Mouse (Mus musculus) ovary, postnatal 14 days (tissue): ENCODE results near the gene Hoxa7.

ENCODE experiments used
- DNase-seq: peaks from one replicate; pipeline ENCODE4 v3.0.0; 2022; ENCODE audit warnings: low spot score

Gene Hoxa7

DNA sequence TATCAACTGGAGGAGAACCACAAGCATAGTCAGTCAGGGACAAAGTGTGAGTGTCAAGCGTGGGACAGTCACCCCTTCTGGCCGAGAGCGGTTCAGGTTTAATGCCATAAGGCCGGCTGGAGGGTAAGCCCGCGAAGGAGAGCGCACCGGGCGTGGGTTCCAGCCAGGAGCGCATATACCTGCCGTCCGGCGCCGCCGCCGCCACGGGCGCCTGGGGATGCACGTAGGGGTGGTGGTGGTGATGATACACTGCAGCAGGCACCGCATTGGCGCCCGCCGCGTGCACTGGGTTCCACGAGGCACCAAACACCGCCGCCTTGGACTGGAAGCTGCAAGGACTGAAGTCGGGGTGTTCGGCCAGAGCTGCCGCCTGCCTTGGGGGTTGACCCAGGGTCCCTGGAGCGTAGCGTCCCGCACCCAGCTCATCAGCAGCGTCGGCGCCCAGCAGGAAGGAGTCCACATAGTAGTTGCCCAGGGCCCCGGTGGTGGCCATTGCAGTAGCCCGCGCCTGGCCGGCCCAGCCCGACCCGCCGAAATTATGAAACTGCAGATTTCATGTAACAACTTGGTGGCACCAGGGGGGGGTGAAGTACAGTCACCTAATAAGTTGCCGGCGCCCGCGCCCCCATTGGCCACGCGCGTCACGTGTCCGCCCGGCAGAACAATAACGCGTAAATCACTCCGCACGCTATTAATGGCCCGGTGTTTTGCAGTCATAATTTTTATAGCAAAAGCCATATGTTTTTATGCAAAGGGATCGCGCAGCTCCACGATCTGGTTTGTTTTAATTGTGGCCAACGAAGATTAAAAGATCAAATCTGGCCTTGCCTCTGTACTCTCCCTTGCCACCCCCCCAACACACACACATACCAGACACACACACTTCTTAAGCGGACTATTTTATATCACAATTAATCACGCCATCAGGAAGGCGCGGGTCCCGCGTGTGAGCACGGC lies 4.2 kb upstream of the Hoxa7 start:
- no peak for DNase-seq

DNA sequence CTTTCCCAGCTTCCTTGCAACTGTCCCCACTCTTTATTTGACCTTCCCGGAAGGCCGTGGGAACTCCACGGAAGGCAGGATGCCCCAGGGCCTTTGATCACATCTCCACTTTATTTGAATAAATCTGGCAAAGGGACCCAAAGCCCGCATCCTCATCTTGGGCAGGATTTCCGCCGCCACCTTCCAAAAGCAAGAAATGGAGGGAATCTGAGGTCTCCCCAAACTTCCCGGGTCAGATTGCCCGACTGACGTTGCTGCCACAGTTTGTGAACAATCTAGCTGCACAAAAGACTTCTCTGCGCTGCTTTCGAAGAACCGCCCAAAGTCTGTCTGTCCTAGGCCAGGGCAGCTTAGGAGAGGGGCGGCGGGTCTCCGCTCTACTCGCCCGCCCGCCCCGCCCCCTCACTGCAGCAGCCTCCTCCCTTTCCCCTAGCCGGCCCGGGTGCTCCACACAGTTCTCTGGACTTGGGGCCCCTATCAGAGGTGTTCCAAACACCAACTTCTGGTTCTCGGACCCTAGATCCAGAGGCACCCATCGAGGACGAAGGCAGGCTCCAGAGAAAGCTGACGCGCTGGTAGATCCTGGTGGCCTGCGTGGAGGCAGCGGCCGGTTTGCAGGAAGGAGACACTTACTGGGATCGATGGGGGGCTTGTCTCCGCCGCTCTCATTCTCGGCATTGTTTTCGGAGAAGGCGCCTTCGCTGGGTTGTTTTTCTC lies 3.4 kb upstream of the Hoxa7 start:
- DNase-seq, result no peak

DNA sequence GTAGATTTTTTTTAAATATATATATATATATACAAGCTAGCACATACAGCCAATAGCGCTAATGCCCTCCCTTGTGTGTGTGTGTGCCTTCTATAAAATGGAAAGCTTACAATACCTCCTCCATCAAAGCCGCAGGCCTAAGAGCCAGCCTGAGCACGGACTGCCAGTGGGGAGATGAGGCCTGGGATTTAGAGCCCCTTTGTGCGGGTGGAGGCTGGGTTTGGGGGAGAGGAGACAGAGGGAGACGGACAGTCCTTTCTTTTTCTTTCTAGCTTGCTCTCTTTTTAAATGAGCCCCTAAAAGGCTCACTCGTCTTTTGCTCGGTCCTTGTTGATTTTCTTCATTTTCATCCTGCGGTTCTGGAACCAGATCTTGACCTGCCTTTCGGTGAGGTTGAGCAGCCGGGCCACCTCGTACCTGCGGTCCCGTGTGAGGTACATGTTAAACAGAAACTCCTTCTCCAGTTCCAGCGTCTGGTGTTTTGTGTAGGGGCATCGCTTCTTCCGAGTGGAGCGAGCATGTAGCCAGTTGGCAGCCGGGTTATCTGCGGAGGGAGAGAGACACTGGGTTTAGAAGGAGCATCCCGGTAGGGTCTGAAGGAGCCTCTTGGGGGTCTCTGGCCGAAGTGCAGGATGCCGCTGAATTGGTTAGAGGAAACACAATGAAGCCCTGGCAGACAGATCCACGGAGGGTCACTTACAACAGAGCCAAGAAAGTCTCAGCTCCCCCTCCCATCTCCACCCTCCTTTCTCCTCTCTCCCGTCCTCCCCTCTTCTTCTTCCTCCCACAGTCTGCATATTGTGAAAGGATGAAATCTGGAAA lies 2.5 kb upstream of the Hoxa7 start:
- DNase-seq, result no peak

DNA sequence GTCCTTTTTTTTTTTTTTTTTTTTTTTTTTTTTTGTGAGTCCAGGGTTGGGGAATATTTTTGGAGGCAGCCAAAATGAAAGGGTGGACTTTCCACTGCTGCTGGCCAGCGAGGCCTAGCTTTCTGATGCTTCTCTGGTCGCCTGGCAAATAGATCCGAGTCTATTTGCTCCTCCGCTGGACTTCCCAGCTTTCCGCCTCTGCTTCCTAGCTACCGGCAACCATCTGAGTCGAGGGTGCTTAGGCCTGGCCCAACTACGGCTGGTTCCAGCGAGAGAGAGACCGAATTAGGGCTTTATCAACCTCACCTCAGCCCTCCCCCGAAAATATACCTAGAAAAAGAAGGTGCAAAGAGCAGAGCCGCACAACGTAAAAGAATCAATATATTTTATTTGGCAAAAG lies 1.1 kb upstream of the Hoxa7 start:
- no peak for DNase-seq

DNA sequence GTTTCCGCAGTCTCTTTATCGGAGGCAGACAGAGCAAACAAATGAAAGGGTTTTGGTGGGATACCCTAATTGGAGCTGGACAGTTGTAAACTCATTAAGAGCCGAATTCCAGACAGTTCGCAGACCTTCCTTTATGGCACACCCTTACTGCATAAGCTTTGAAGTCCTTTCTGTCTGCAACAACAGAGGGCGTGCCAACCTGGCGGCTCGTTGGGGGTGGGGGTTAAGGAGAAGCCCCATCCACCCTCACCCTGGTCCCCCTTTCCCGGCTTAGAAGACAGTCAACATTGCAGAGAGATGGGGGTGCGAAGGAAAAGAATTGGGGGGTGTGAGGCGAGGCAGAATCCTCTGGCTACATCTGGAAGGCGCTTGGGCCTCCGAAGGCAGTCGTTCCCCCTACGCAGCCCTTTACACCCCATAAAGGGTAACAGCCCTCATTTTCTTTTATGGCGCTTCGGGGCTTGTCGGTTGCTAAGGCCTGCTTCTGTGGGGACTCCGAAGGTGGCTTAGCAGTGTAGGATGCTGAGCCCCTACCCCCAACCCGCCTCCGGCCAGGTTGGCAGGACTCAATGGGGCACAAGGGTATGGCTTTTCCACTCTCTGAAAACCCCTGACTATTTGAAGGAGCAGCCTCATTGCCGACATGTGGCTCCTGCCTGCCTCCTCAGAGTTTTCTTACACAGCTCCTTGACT lies 485 bp upstream of the Hoxa7 start:
- DNase-seq, result no peak

DNA sequence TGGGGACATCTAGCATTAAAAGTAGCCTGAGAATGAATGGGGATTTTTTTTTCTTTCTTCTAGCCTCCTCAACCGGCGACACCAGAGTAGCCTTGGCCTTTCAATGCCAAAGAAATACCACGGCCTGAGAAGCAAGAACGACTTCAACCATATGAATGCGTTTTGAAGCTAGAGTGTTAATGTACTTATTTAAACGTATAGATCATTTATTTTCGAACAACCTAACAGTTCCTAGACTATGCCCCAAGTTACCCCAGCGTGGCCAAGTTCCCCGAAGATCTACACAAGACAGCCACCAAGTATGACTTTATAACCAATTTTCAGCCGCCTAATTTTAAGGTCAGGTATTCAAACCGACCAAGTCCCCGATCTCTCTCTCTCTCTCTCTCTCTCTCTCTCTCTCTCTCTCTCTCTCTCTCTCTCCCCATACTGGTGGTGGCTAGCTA lies 766 bp downstream of the Hoxa7 start:
- DNase-seq, result no peak

DNA sequence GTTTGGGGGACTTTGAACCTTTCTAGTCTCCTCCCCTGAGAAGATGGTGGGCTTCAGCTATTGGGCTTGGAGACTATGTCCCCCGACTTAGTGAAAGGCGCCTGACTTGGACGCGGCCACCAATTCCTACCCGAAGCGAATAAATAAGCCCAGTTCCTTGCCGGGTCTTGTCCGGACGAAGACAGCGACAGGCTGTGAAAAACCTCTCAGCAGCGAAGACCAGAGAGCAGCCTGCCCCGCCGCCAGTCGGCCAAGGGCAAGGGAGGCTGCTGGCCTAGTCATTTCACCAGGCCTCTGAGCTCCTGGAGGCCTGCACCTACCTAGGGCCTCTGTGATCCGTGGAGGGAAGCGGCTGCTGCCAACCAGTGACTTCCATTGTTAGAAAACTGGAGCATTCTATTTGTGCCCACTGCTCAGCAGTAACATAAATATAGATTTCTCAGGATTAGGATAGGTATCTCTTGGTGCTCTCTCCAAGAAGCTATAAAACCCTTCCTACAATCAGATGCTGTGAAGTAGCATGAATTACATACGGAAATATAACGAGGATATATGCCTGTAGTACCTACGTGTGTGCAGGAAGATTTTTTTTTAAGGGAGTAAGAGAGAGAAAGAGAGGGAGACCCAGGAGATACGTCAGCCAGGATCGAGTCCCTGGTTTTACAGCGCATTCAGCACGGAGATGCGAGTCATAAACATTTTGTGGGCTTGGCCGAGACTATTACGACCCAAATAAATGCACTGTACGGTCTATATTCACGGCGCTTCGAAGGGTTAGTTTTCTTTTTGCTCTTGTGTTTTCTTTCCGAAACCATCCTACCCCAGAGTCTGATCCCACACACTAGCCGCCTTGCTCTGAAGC lies 1.4 kb downstream of the Hoxa7 start:
- DNase-seq, result no peak

DNA sequence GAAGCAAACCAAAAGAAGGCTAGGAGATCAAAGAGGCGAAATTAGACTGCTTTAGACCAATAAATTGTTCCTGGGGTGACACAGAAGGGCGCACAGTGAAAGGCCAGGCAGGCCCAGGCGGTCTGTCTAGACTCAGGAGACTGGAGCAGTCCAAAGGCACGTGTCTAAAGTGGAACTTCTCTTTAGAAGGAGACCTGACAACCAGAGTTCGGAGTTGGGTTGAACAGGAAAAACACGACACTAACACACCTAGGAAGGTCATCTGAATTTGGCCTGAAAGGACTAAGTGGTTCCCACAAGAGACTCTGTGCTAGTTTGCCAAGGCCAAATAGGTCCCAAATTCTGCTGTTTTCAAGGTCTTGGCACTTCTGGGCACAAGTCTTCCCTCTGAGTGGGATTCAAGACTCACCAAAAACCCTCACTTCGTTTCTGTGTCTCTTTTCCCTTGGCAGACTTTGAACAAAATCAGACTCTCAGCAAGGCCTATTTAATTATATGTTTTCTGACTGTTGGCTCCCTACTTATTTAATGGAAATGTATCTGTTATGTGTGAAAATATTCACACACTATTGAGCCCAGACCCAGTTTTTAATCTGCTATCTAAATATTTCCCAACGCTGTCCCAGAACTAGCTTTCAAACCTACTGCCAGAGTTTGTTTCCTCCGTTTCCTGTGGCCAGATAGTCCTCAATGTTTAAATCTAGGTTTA lies 2.3 kb downstream of the Hoxa7 start:
- no peak for DNase-seq

DNA sequence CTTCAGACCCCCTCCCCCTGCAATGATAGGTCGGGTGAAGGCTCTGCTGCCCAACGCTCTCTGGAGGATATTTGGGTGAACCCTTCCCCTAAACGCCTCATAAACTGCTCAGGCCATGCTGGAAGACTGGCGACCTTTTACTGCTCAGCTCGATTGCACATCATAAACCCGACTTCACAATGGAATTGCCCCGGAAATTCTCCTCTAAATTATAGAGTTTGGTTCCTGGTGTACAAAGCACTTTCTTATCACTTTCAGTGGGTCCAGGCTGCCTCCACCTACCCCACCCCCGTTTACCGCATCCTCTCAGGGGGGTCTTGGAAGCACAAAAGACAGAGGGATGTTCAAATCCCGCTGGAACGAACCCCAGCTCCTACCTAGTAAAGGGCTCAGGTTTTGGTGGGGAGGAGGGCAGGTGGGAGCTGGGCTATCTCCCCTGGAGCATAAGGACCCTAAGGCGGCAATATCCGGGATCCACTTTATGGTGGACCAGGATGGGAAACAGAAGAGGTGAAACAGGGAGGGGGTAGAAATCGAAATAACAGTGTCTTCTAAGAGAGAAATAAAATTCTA lies 2.9 kb downstream of the Hoxa7 start:
- DNase-seq, result no peak

DNA sequence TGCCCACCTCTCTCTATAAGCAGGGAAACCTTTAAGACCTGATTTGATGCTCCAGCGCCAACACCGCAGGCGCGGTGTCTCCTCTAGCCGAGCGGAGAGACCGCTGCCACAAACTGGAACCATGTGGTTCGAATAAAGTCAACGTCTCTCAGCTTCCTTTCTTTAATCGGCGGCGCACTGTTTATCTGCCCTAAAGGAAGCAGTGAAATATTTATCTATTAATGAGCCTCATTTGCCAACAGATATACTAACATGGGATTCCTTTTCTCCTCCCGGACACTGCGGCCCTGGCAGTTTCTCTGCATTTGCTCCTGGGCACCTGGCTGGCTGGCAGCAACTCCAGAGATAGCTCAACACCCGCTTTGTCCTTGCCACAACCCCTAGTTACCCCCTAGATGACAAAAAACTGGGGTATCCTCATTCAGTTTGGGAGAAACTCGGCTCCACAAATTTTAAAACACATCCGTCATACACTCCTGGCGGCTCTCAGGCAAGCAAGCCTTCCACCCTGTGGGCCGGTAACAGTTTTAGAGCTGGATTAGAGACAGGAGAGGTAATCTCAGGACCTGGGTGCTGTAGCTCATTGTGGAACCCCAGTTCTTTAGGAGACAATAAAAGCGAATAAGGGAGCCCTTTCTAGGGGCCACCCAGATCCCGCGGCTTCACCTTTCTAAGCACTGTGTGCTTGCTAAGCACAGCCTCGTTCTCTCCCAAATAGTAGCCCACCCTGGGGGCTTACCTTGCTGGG lies 3.6 kb downstream of the Hoxa7 start:
- no peak for DNase-seq

DNA sequence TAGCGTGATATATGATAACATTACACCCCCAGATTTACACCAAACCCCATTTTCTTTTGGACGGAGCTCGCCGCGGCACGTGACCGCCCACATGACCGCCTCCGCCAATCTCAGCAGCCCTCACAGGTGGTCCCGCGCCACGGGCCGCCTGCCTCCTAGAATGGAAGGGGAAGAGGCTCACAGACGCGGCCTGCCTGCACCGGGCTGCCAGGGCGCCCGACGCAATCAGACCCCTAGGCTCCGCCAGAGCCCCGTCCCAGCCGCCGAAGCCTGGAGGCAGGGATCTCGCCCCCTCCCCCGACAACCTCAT lies 4.2 kb downstream of the Hoxa7 start:
- no peak for DNase-seq

DNA sequence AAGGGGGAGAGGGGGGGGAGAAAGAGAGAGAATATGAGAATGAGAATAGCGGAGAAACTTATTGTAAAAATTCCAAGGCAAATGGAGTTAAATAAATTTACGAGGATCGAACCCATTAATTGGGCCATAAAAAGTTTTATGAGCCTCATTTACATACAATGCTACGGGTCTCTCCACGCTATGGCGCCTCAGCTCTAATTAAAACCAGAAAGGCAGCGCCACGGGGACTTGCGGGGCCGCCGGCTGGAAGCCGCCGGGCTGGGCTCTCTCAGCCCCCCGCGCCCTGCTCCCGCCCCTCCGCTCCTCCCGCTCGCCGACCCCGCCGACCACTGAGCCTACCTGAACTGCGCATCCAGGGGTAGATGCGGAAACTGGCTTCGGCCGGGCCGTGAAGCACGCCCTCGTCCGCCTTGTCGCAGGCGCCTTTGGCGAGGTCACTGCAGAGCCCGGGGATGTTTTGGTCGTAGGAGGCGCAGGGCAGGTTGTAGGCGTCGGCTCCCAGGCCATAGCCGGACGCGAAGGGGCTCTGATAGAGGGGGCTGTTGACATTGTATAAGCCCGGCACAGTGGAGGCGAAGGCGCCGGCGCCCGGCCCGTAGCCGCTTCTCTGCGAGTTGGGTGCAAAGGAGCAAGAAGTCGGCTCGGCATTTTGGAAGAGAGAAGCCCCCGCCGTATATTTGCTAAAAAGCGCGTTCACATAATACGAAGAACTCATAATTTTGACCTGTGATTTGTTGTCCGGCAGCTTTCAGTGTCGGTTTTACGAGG lies 4.8 kb downstream of the Hoxa7 start:
- DNase-seq, result no peak

DNA sequence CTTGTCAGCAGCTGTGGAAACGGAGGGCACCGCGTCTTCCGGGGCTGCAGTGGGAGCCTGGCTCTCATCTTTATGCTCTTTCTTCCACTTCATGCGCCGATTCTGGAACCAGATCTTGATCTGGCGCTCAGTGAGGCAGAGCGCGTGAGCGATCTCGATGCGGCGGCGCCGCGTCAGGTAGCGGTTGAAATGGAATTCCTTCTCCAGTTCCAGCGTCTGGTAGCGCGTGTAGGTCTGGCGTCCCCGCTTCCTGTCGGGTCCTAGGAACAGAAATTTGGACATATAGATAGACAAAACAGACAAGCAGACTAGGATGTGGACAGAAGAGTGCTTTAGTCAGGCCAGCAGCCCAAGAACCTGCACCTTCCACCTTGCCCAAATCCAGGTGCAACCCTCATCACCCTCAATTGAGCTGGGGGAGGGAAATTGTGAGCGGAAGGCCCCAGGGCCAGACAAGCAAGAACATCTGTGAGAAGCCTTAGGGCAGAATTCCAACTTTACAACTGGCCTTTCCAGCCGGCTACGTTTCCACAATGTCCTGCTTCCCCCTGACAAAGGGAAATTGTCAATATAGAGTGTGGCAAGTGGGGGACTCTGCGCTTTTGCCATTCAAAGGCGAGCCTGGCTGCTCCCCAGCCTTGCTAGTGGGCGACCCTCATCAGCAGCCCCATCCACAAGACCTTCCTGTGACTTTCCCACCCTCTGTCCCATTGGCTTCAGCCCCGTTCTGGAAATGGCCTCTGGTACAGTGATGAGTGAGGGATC lies 5.7 kb downstream of the Hoxa7 start:
- no peak for DNase-seq

DNA sequence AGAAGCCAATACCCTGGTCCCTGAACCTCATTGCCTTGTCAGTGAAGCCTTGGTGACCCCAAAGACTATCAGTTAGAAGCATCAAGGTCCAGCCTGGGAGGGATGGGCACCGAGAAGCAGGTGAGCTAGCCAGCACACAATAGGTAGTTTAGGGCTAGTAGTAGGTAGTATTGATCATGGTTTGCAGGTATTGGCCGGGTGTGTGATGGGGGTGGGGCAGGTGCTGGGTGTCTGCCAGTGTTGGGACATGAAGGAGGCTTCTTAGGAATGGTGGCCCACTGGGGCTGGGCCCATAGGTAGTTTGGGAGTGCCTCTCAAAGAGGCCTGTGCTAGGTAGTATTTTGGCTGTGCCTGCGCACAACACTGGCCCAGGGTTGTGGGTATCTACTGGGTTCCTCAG lies 6.6 kb downstream of the Hoxa7 start:
- DNase-seq, result no peak

DNA sequence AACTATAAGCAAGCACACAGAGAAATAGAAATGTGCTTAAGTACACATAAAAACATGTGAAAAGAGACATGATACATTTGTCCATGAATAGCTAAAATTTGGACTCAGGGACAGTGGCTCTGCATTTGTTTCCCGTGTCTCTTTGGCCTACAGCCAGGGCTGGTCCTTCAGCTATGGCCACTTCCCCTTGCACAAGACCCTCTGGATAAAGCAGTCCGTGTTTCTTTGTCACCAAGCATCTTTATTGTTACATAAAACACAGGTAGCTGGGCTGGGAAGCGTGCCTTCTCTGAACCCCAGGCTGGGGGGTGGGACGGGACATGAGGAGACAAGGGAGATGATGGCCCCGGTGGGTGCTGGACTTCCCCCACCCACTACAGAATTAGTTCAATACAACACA lies 7.4 kb downstream of the Hoxa7 start:
- DNase-seq, result no peak

DNA sequence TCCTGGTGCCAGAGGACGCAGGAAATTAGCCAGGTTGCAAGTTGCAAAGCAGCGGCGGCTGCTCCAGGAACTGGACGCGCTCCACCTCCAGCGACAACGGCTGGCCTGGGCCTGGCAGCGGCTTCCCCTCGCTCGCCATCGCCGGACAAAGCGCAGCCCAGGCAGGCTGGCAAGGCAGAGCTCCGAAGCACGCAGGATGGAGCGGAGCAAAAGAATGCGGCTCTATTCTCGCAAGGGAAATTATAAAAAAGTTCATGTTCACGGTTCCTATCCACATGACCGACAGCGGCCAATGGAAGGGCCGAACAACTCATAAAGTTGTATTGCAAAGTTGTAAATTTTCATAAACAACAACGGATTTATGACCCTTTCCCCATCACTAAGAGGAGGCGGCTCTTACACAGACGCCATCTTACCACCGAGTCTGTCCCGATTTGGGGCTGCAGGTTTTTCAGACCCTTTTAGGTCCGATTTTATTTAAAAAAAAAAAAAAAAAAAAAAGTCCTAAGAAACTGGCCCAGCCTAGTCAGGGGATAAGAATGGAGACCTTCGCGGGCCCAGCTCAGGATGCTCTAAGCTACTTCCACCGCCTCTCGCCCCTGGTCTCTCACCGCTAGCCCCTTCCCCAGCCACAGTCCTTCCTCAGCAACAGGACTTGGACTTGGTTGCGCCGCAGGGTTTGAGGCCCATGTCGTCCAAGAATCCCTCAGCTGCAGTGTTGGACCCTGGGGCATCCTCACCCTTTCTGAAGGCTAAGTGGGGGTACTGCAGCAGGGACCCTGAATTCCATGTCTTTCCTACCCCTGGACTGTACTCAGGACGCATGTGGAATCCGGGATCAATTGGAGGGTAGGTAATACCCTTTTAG lies 8.3 kb downstream of the Hoxa7 start, which contains the start of the genes Hoxa3 and Gm28308:
Hoxa3 (minus strand) TSS at position 218 of the 868 bp plus-strand sequence.
Gm28308 (minus strand) TSS at position 221 of the 868 bp plus-strand sequence.
- DNase-seq, result no peak
